Mouse (Mus musculus) testis, adult 2 months (tissue): ENCODE data around the gene Nars2.

Experiments
- CTCF ChIP-seq: fragments of 200-500 bp; IDR thresholded peaks from 2 replicates; pipeline ENCODE4 v1.5.1; 2012; ENCODE audit warnings: low read depth, mild to moderate bottlenecking, inconsistent platforms, low read length, moderate library complexity; ENCODE audit not compliant: control insufficient read depth, insufficient read depth, insufficient replicate concordance
- POLR2A ChIP-seq: fragments of 200-500 bp; IDR thresholded peaks from 2 replicates; pipeline ENCODE4 v1.6.1; 2012; ENCODE audit warnings: low read depth, mild to moderate bottlenecking, inconsistent platforms, low read length, moderate library complexity; ENCODE audit not compliant: control insufficient read depth

DNA sequence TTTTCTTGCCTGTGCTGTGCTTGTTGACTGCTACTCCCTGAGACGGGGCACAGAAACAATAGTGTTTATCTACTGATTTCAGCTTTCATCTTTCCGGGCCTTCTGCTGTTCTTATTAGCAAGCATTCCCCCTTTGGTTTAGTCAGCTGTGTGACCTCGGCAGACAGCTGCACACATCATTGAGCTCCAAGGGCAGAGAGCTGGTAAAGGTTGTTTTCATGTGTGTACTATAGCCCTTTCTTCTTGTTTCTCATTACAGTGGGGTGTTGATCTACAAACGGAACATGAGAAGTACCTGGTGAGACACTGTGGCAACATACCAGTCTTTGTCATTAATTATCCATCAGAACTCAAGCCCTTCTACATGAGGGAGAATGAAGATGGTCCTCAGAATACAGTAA is 88.3 kb downstream of the Nars2 start:
- TF ChIP-seq CTCF (no peak), POLR2A (no peak)
